Mouse (Mus musculus) hindbrain, embryonic 16.5 days (tissue): Measurements from ENCODE around the gene Tle2. TPM values are rescaled to one million over a fixed set of nuclear protein-coding genes. Genes with fewer than 3 reads are reported as not detected.
A peak's percentile ranks its signal among the peaks of the same experiment; 100 is the strongest.

Experiments used
- ATAC-seq: fragments of 200-750 bp; cut with Nextera tagmentation; 2 replicates; pipeline ENCODE4 v1.8.0; 2017; ENCODE audit warnings: moderate TSS enrichment, moderate library complexity
- H3K27ac ChIP-seq: fragments of 300-500 bp; sonication (generic); 2 replicates; pipeline ENCODE4 v1.5.1; 2014; ENCODE audit warnings: low read depth, mild to moderate bottlenecking, control low read depth, low read length, moderate library complexity
- H3K27me3 ChIP-seq: fragments of 300-500 bp; sonication (generic); replicated peaks from 2 replicates; pipeline ENCODE4 v1.6.1; 2014; ENCODE audit warnings: low read length; ENCODE audit not compliant: control insufficient read depth, insufficient read depth
- H3K36me3 ChIP-seq: fragments of 300-500 bp; sonication (generic); 2 replicates; pipeline ENCODE4 v1.6.1; 2014; ENCODE audit warnings: mild to moderate bottlenecking, low read length, moderate library complexity, mixed read lengths; ENCODE audit not compliant: control insufficient read depth, insufficient read depth
- H3K4me1 ChIP-seq: fragments of 300-500 bp; sonication (generic); 2 replicates; pipeline ENCODE4 v1.6.1; 2014; ENCODE audit warnings: low read depth, low read length; ENCODE audit not compliant: control insufficient read depth, insufficient read depth
- H3K4me2 ChIP-seq: fragments of 300-500 bp; sonication (generic); 2 replicates; pipeline ENCODE4 v1.6.1; 2014; ENCODE audit warnings: mild to moderate bottlenecking, low read length, control low read depth, moderate library complexity
- H3K4me3 ChIP-seq: fragments of 300-500 bp; sonication (generic); 2 replicates; pipeline ENCODE4 v1.5.1; 2014; ENCODE audit warnings: mild to moderate bottlenecking, low read length, control low read depth, moderate library complexity
- H3K9ac ChIP-seq: fragments of 300-500 bp; sonication (generic); 2 replicates; pipeline ENCODE4 v1.6.1; 2014; ENCODE audit warnings: low read depth, mild to moderate bottlenecking, control low read depth, low read length, moderate library complexity
- H3K9me3 ChIP-seq: fragments of 300-500 bp; sonication (generic); 2 replicates; pipeline ENCODE4 v1.6.1; 2014; ENCODE audit warnings: mild to moderate bottlenecking, low read length, moderate library complexity; ENCODE audit not compliant: control insufficient read depth
- WGBS: fragments of 180-500 bp; shearing (Covaris S2); extraction: QIAGEN DNeasy Blood & Tissue Kit; methylation state at CpG from one replicate; pipeline ENCODE4 v1.1.7; 2014; 5-methylcytosine and 5-hydroxymethylcytosine counted together
- polyA plus RNA-seq: library from polyadenylated mRNA; unstranded; fragments of >200 nt; fragmentation: Nextera tagmentation; extraction: Ambion mirVana; gene quantifications from 2 replicates; pipeline ENCODE4 v1.2.1, GENCODE M21; 2015

Gene Tle2
- polyA plus RNA-seq, 1 experiment from 2014 or later = 40.9 TPM

GRCm38 (mm10) chr10:81583347-81583746 is 9.0 kb downstream of the Tle2 start:
- Histone ChIP-seq H3K4me2 (no peak overlapping the region), H3K36me3 (0 out of 2 replicates have a peak, but pooled peaks cover 4% of the 10 kb centered on the region), H3K27ac (no peak overlapping the region), H3K9me3 (no peaks in the 10 kb centered on the region), H3K4me1 (peaks cover 3% of the 10 kb centered on the region; the same call in 1 of the 2 replicates), H3K9ac (no peak overlapping the region), H3K27me3 (peaks cover 29% of the 10 kb centered on the region), H3K4me3 (no peak overlapping the region)
- ATAC-seq = no peak
- 41% methylated on average over 6 of the region's 6 CpGs for WGBS

GRCm38 (mm10) chr10:81588739-81589138 is 14.4 kb downstream of the Tle2 start:
- no peak overlapping the region for H3K4me3 ChIP-seq
- WGBS = 66% methylated on average over 7 of the region's 7 CpGs

GRCm38 (mm10) chr10:81591846-81592245 is 17.5 kb downstream of the Tle2 start:
- Histone ChIP-seq H3K9me3 (no peaks in the 10 kb centered on the region), H3K27me3 (peaks cover 32% of the 10 kb centered on the region), H3K4me3 (no peak overlapping the region), H3K36me3 (0 out of 2 replicates have a peak, but pooled peaks cover 4% of the 10 kb centered on the region), H3K4me1 (peaks cover 15% of the 10 kb centered on the region), H3K27ac (no peak overlapping the region), H3K4me2 (no peak overlapping the region), H3K9ac (no peak overlapping the region)
- 66% methylated on average over 9 of the region's 9 CpGs for WGBS
- no peak for ATAC-seq

More at GRCm38 (mm10) chr10:81588739-81589138, 14.4 kb downstream of the Tle2 start:
- H3K27me3 ChIP-seq = peaks cover 34% of the 10 kb centered on the region
- H3K9me3 ChIP-seq = no peaks in the 10 kb centered on the region
- 0 out of 2 replicates have a peak, but pooled peaks cover 4% of the 10 kb centered on the region for H3K36me3 ChIP-seq
- H3K4me2 ChIP-seq = no peak overlapping the region
- ATAC-seq = no peak
- no peak overlapping the region for H3K27ac ChIP-seq
- H3K9ac ChIP-seq = no peak overlapping the region
- H3K4me1 ChIP-seq = no peaks in the 10 kb centered on the region

DNA sequence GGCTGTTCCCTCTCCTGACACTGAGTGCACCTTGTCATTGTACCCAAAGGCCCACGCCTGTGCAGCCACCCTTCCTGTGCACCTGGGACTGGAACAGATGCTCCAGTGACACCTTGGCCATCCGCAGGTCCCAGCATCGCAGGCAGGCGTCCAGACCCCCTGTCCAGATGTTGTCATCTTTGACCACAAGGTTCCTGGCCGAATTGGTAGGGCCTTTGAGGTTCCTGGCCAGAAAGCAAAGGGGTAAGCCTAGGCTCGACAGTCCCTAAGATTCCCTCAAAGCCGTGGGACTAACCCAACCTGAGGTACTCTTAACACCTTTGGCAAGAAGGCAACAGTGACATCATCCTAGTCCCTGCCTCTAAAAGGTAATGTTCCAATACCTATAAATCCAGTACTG is 18.3 kb downstream of the Tle2 start:
- Histone ChIP-seq H3K27me3 (peaks cover 26% of the 10 kb centered on the region), H3K27ac (no peak overlapping the region), H3K4me2 (no peak overlapping the region), H3K4me3 (no peak overlapping the region), H3K9ac (no peak overlapping the region), H3K36me3 (0 out of 2 replicates have a peak, but pooled peaks cover 2% of the 10 kb centered on the region), H3K4me1 (peaks cover 22% of the 10 kb centered on the region), H3K9me3 (no peaks in the 10 kb centered on the region)
- no peak for ATAC-seq
- 79% methylated on average over 7 of the region's 7 CpGs for WGBS

- no peak overlapping the region for H3K9ac ChIP-seq
- H3K9me3 ChIP-seq = no peaks in the 10 kb centered on the region
- H3K27ac ChIP-seq = no peak overlapping the region
- no peak for ATAC-seq
- H3K4me3 ChIP-seq = no peak overlapping the region
- H3K36me3 ChIP-seq = no peaks in the 10 kb centered on the region
- peaks cover 26% of the 10 kb centered on the region for H3K27me3 ChIP-seq
- no peak overlapping the region for H3K4me2 ChIP-seq
- 69% methylated on average over 4 of the region's 4 CpGs for WGBS
- peaks cover 24% of the 10 kb centered on the region for H3K4me1 ChIP-seq
Observed at GRCm38 (mm10) chr10:81593223-81593622, 18.9 kb downstream of the Tle2 start.

- Histone ChIP-seq H3K9ac (no peak overlapping the region), H3K27me3 (peaks cover 26% of the 10 kb centered on the region), H3K9me3 (no peaks in the 10 kb centered on the region), H3K27ac (no peak overlapping the region), H3K4me1 (peaks cover 24% of the 10 kb centered on the region), H3K4me3 (no peak overlapping the region), H3K4me2 (no peak overlapping the region), H3K36me3 (no peaks in the 10 kb centered on the region)
- 72% methylated on average over 16 of the region's 18 CpGs for WGBS
- ATAC-seq = no peak
Observed at GRCm38 (mm10) chr10:81593935-81594334, 19.6 kb downstream of the Tle2 start.

- WGBS = 36% methylated on average over 5 of the region's 5 CpGs
- Histone ChIP-seq H3K4me3 (no peak overlapping the region), H3K36me3 (no peaks in the 10 kb centered on the region), H3K4me1 (peaks cover 25% of the 10 kb centered on the region), H3K27ac (no peak overlapping the region), H3K9ac (no peak overlapping the region), H3K4me2 (no peak overlapping the region), H3K27me3 (peaks cover 21% of the 10 kb centered on the region), H3K9me3 (no peaks in the 10 kb centered on the region)
- no peak for ATAC-seq
Observed at GRCm38 (mm10) chr10:81595599-81595998, 21.2 kb downstream of the Tle2 start.

DNA sequence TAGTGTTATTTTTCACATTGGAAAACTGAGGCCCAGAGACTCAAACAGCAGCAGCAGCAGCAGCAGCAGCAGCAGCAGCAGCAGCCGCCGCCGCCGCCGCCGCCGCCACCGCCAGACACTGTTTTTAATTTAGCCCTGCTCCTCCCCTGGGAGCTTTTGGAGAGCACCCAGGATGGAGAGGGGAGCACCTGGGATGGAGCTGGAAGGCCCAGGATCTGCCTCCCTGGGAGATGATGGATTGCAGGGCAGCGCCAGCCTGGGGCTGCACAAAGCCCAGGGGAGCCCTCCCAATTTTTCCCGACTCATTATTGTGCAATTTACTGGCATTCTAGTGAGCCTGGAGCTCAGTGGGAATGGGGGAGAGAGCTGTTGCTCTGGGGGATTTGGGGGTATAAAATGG is 22.2 kb downstream of the Tle2 start:
- H3K4me2 ChIP-seq = peak overlapping the region; percentile 44
- ATAC-seq = peak; percentile 2
- H3K9me3 ChIP-seq = no peaks in the 10 kb centered on the region
- WGBS = 1% methylated on average over 10 of the region's 10 CpGs
- H3K36me3 ChIP-seq = no peaks in the 10 kb centered on the region
- H3K4me1 ChIP-seq = peaks cover 35% of the 10 kb centered on the region
- peak overlapping the region; percentile 41 for H3K9ac ChIP-seq
- peak overlapping the region; percentile 40; the same call in 1 of the 2 replicates for H3K27ac ChIP-seq
- peaks cover 13% of the 10 kb centered on the region for H3K27me3 ChIP-seq
- H3K4me3 ChIP-seq = 0 out of 2 replicates have a peak overlapping the region, but pooled peaks have one; percentile 11

GRCm38 (mm10) chr10:81597137-81597950 is 23.0 kb downstream of the Tle2 start:
- 4% methylated on average over 9 of the region's 12 CpGs for WGBS
- peak overlapping the region; percentile 44 for H3K4me2 ChIP-seq
- peaks cover 36% of the 10 kb centered on the region for H3K4me1 ChIP-seq
- peak overlapping the region; percentile 10; the same call in 1 of the 2 replicates for H3K27ac ChIP-seq
- H3K9ac ChIP-seq = peak overlapping the region; percentile 41; the same call in 1 of the 2 replicates
- peak; percentile 34 for ATAC-seq
- no peaks in the 10 kb centered on the region for H3K9me3 ChIP-seq
- no peaks in the 10 kb centered on the region for H3K36me3 ChIP-seq
- peaks cover 11% of the 10 kb centered on the region for H3K27me3 ChIP-seq
- H3K4me3 ChIP-seq = no peak overlapping the region
